Mouse (Mus musculus) CD4-positive, CD25-positive, alpha-beta regulatory T cell (primary cell): ENCODE results near the gene Tut1. TPM values are rescaled to one million over a fixed set of nuclear protein-coding genes. Genes with fewer than 3 reads are reported as not detected.

Experiments used
- polyA plus RNA-seq: library from polyadenylated mRNA; unstranded; fragments of 100-300 nt; shearing (Covaris generic); gene quantifications from one replicate; pipeline ENCODE4 v1.2.1, GENCODE M21; 2017

Gene Tut1
- 38.1 TPM for polyA plus RNA-seq

GRCm38 (mm10) chr19:8953135-8954039 is at the start of gene Tut1:
Tut1 (plus strand) TSS chr19:8953847.

GRCm38 (mm10) chr19:8920073-8920736 is 33.4 kb upstream of the Tut1 start, which contains the start of gene B3gat3:
B3gat3 (plus strand) TSS chr19:8920374.

GRCm38 (mm10) chr19:8929224-8930088 is 24.2 kb upstream of the Tut1 start, which contains the start of the genes Rom1 and Eml3:
Rom1 (minus strand) TSS chr19:8929356.
Eml3 (plus strand) TSS chr19:8929552.

GRCm38 (mm10) chr19:8941515-8942217 is 12.0 kb upstream of the Tut1 start, which contains the start of gene Mta2:
Mta2 (plus strand) TSS chr19:8941875.

GRCm38 (mm10) chr19:8966590-8967372 is 13.1 kb downstream of the Tut1 start, which contains the start of gene Eef1g:
Eef1g (plus strand) TSS chr19:8967041.

GRCm38 (mm10) chr19:8989066-8989566 is 35.5 kb downstream of the Tut1 start, which contains the start of gene Ahnak:
Ahnak (plus strand) TSS chr19:8989284.

Other genes with a start within 250 kb of the Tut1 start
- gene Slc3a2, start 230.5 kb upstream of the Tut1 start, polyA plus RNA-seq: 136 TPM
- gene Wdr74, start 218.0 kb upstream of the Tut1 start, polyA plus RNA-seq: 83.3 TPM
- 1.5 TPM for gene 1700092M07Rik, start 213.1 kb upstream of the Tut1 start, polyA plus RNA-seq
- 164 TPM for gene Stx5a, start 212.4 kb upstream of the Tut1 start, polyA plus RNA-seq
- 263 TPM for gene Nxf1, start 196.8 kb upstream of the Tut1 start, polyA plus RNA-seq
- gene Tmem223, start 182.9 kb upstream of the Tut1 start, polyA plus RNA-seq: 104 TPM
- 161 TPM for gene Tmem179b, start 179.4 kb upstream of the Tut1 start, polyA plus RNA-seq
- 18.0 TPM for gene Taf6l, start 167.4 kb upstream of the Tut1 start, polyA plus RNA-seq
- gene Polr2g, start 155.3 kb upstream of the Tut1 start, polyA plus RNA-seq: 150 TPM
- 1.6 TPM for gene Zbtb3, start 151.3 kb upstream of the Tut1 start, polyA plus RNA-seq
- gene Ttc9c, start 134.5 kb upstream of the Tut1 start, polyA plus RNA-seq: 39.7 TPM
- 13.3 TPM for gene Hnrnpul2, start 133.8 kb upstream of the Tut1 start, polyA plus RNA-seq
- 1.7 TPM for gene AC129217.1, start 124.1 kb upstream of the Tut1 start, polyA plus RNA-seq
- gene Bscl2, start 116.4 kb upstream of the Tut1 start, polyA plus RNA-seq: 86.8 TPM
- gene Gng3, start 114.7 kb upstream of the Tut1 start, polyA plus RNA-seq: 0.13 TPM
- 0.12 TPM for gene Lrrn4cl, start 103.1 kb upstream of the Tut1 start, polyA plus RNA-seq
- 169 TPM for gene Ubxn1, start 82.4 kb upstream of the Tut1 start, polyA plus RNA-seq
- gene Uqcc3, start 72.9 kb upstream of the Tut1 start, polyA plus RNA-seq: 77.7 TPM
- 85.0 TPM for gene Lbhd1, start 70.1 kb upstream of the Tut1 start, polyA plus RNA-seq
- gene Gm49403, start 69.9 kb upstream of the Tut1 start, polyA plus RNA-seq: not detected
- 54.2 TPM for gene 1810009A15Rik, start 65.0 kb upstream of the Tut1 start, polyA plus RNA-seq
- gene Gm49416, start 64.9 kb upstream of the Tut1 start, polyA plus RNA-seq: not detected
- 36.7 TPM for gene Ints5, start 60.8 kb upstream of the Tut1 start, polyA plus RNA-seq
- gene Ganab, start 55.8 kb upstream of the Tut1 start, polyA plus RNA-seq: 119 TPM
- gene B3gat3, start 33.5 kb upstream of the Tut1 start, polyA plus RNA-seq: 57.2 TPM
- 7.8 TPM for gene Rom1, start 24.5 kb upstream of the Tut1 start, polyA plus RNA-seq
- 86.7 TPM for gene Eml3, start 24.3 kb upstream of the Tut1 start, polyA plus RNA-seq
- gene Mta2, start 12.0 kb upstream of the Tut1 start, polyA plus RNA-seq: 250 TPM
- gene Eef1g, start 13.2 kb downstream of the Tut1 start, polyA plus RNA-seq: 294 TPM
- gene Ahnak, start 35.4 kb downstream of the Tut1 start, polyA plus RNA-seq: 46.1 TPM
- gene Scgb1a1, start 134.1 kb downstream of the Tut1 start, polyA plus RNA-seq: not detected
- 17.8 TPM for gene Asrgl1, start 181.8 kb downstream of the Tut1 start, polyA plus RNA-seq